Mouse (Mus musculus) neural tube, embryonic 12.5 days (tissue): Measurements from ENCODE around the gene Lrrc10b. TPM values are rescaled to one million over a fixed set of nuclear protein-coding genes. Genes with fewer than 3 reads are reported as not detected.
A peak's percentile ranks its signal among the peaks of the same experiment; 100 is the strongest.

Source experiments
- ATAC-seq: fragments of 200-750 bp; cut with Nextera tagmentation; 2 replicates; pipeline ENCODE4 v1.8.0; 2017; ENCODE audit warnings: low read depth, mild to moderate bottlenecking, moderate TSS enrichment, moderate library complexity; ENCODE audit not compliant: low FRiP score
- H3K27ac ChIP-seq: fragments of 300-500 bp; sonication (generic); 2 replicates; pipeline ENCODE4 v1.5.1; 2016
- H3K27me3 ChIP-seq: fragments of 300-500 bp; sonication (generic); replicated peaks from 2 replicates; pipeline ENCODE4 v1.6.1; 2016; ENCODE audit warnings: mild to moderate bottlenecking
- H3K36me3 ChIP-seq: fragments of 300-500 bp; sonication (generic); 2 replicates; pipeline ENCODE4 v1.6.1; 2016; ENCODE audit warnings: mild to moderate bottlenecking
- H3K4me1 ChIP-seq: fragments of 300-500 bp; sonication (generic); 2 replicates; pipeline ENCODE4 v1.6.1; 2016
- H3K4me2 ChIP-seq: fragments of 300-500 bp; sonication (generic); replicated peaks from 2 replicates; pipeline ENCODE4 v1.6.1; 2016; ENCODE audit warnings: mild to moderate bottlenecking
- H3K4me3 ChIP-seq: fragments of 300-500 bp; sonication (generic); 2 replicates; pipeline ENCODE4 v1.5.1; 2016
- H3K9ac ChIP-seq: fragments of 300-500 bp; sonication (generic); 2 replicates; pipeline ENCODE4 v1.6.1; 2016; ENCODE audit warnings: mild to moderate bottlenecking
- H3K9me3 ChIP-seq: fragments of 300-500 bp; sonication (generic); 2 replicates; pipeline ENCODE4 v1.6.1; 2016; ENCODE audit warnings: mild to moderate bottlenecking
- WGBS: fragments of 180-500 bp; shearing (Covaris S2); methylation state at CpG from one replicate; pipeline ENCODE4 v1.1.7; 2016; 5-methylcytosine and 5-hydroxymethylcytosine counted together
- polyA plus RNA-seq: library from polyadenylated mRNA; unstranded; fragments of >200 nt; fragmentation: Nextera tagmentation; extraction: Ambion mirVana; gene quantifications from 2 replicates; pipeline ENCODE4 v1.2.1, GENCODE M21; 2016

Lrrc10b gene
- polyA plus RNA-seq, 1 experiment from 2014 or later, result 0.61 TPM

DNA sequence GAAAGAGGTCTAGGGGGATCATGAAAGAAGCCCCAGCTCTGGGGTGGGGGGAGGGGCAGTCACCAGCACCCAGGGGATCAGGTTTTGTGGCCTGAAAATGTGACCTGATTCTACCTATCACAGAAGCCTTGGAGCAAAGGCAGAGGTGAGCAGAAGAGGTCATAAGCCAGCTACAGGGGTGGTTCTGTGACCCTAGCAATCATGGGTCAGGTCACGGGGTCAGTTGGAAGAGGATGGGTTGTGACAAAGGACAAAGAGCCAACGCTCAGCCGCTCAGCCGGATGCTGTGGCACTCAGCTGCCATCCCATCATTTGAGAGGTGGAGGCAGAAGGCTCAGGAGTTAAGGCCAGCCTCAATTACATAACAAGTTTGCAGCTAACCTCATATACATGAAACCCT is 7.2 kb upstream of the Lrrc10b start:
- H3K27me3 ChIP-seq, result peaks cover 30% of the 10 kb centered on the region
- no peak overlapping the region for H3K9ac ChIP-seq
- no peak overlapping the region for H3K4me2 ChIP-seq
- no peaks in the 10 kb centered on the region for H3K9me3 ChIP-seq
- H3K27ac ChIP-seq, result no peak overlapping the region
- no peak for ATAC-seq
- no peaks in the 10 kb centered on the region for H3K36me3 ChIP-seq
- 0 out of 2 replicates have a peak, but pooled peaks cover 4% of the 10 kb centered on the region for H3K4me1 ChIP-seq
- 10% methylated on average over 4 of the region's 4 CpGs for WGBS
- no peak overlapping the region for H3K4me3 ChIP-seq

DNA sequence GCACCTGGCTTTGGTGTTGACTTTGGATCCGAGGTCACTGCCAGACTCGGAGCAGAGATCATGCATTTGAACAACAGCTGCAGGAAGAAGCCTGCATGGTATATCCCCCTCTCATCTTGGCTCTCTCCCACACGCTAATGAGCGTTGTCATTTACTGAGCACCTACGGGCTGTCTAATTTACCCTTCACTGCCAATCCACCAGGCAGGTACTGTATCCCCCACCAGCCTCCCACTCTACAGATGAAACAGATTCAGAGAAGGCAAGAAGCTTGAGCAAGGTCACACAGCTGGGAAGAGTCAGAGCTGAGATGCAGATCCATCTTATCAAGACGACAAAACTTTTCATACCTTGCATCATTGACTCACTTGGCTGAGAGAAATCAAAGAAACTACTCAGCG is 4.3 kb upstream of the Lrrc10b start:
- no peaks in the 10 kb centered on the region for H3K9me3 ChIP-seq
- peaks cover 21% of the 10 kb centered on the region for H3K4me1 ChIP-seq
- WGBS, result 49% methylated on average over 7 of the region's 7 CpGs
- no peak overlapping the region for H3K4me2 ChIP-seq
- H3K27me3 ChIP-seq, result peaks cover 56% of the 10 kb centered on the region
- no peak overlapping the region for H3K9ac ChIP-seq
- H3K27ac ChIP-seq, result no peak overlapping the region
- no peaks in the 10 kb centered on the region for H3K36me3 ChIP-seq
- ATAC-seq, result no peak
- H3K4me3 ChIP-seq, result no peak overlapping the region

DNA sequence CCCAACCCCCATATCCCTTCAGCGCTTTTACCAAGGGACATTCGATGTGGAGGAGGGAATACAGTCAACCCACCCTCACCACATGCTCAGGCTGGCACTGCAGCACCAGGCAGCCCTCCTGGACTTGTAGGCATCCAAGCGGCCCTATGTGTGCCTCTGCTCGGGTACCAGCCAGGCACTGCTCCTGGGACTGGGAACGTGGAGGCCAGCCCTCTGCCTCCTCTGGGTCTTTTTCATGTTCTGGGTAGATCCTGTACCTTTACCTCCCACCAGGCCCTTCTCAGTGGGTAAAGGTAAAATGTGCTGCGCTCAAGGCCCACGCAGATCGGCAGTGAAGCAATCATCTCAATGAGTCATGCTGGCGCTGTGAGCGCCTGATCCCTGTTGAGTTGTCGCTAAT is 2.6 kb upstream of the Lrrc10b start:
- Histone ChIP-seq H3K27me3 (peaks cover 73% of the 10 kb centered on the region), H3K27ac (no peak overlapping the region), H3K4me1 (peaks cover 27% of the 10 kb centered on the region), H3K4me2 (no peak overlapping the region), H3K36me3 (no peaks in the 10 kb centered on the region), H3K9ac (no peak overlapping the region), H3K4me3 (no peak overlapping the region), H3K9me3 (no peaks in the 10 kb centered on the region)
- WGBS, result 43% methylated on average over 11 of the region's 11 CpGs
- no peak for ATAC-seq

DNA sequence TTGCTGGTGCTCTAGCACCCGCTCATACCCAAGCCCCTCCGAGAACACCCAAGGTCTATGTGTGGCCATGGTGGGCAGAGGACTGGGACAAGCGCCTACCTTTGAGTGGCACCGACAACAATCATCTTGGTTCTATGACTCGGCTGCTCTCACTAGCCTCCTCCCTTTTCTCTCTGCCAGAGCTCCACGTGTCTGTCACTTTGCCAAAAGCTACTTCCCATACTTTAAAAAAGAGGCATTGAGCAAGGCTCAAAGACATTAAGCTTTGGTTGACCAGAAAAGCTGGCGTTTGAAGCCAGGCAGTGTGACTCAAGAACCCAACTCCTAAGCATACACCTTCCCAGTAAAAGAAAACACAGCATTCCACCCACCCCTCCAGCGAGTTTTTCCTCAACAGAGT is 823 bp upstream of the Lrrc10b start:
- Histone ChIP-seq H3K36me3 (no peaks in the 10 kb centered on the region), H3K9ac (no peak overlapping the region), H3K27ac (no peak overlapping the region), H3K4me3 (peak overlapping the region; percentile 48; the same call in 1 of the 2 replicates), H3K4me2 (peak overlapping the region; percentile 93), H3K9me3 (no peaks in the 10 kb centered on the region), H3K27me3 (peaks cover 73% of the 10 kb centered on the region), H3K4me1 (peaks cover 27% of the 10 kb centered on the region)
- peak; percentile 23; the same call in 1 of the 2 replicates for ATAC-seq
- 32% methylated on average over 8 of the region's 8 CpGs for WGBS

DNA sequence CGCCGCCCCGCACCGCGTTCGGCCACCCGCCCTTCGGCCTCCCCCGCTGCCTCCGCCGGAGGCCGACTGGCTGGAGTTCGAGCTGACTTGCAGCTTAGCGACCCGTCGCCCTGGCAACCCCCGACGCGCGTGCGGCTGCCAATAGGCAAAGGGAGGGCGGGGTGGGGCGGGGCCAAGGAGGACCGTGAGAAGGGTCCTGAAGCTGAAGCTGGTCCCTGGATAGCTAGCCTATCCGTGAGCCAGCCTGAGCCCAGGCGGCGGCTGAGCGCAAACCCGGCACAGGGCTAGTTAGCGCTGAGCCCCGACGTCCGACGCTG is 169 bp upstream of the Lrrc10b start:
- Histone ChIP-seq H3K36me3 (no peaks in the 10 kb centered on the region), H3K27ac (no peak overlapping the region), H3K4me3 (peak overlapping the region; percentile 48), H3K27me3 (peaks cover 73% of the 10 kb centered on the region), H3K4me2 (peak overlapping the region; percentile 93), H3K9ac (peak overlapping the region; percentile 52), H3K9me3 (no peaks in the 10 kb centered on the region), H3K4me1 (peaks cover 27% of the 10 kb centered on the region)
- ATAC-seq, result peak; percentile 94
- 1% methylated on average over 33 of the region's 34 CpGs for WGBS

DNA sequence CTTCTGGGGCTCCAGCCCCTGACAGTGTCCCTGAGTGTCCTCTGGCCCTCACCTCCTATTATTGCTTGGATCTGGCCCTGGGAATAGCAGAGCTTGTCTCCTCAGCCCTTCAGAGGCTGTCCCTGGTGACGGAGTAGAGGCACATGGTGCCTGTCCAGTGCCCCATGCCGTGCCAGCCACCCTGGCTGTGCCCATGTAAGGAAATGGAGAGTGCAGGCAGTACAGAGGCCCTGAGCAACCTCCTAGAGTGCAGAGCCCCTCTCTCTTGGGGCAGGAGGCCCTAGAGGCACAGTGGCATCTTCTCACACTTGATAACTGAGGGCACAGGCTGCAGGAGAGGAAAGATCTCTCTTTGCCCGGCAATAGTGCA is 1.9 kb downstream of the Lrrc10b start:
- Histone ChIP-seq H3K4me2 (no peak overlapping the region), H3K36me3 (no peaks in the 10 kb centered on the region), H3K9me3 (no peaks in the 10 kb centered on the region), H3K27me3 (peaks cover 57% of the 10 kb centered on the region), H3K4me1 (peaks cover 27% of the 10 kb centered on the region), H3K9ac (no peak overlapping the region), H3K27ac (no peak overlapping the region), H3K4me3 (no peak overlapping the region)
- 87% methylated on average over 3 of the region's 3 CpGs for whole genome bisulfite sequencing
- ATAC-seq, result no peak

DNA sequence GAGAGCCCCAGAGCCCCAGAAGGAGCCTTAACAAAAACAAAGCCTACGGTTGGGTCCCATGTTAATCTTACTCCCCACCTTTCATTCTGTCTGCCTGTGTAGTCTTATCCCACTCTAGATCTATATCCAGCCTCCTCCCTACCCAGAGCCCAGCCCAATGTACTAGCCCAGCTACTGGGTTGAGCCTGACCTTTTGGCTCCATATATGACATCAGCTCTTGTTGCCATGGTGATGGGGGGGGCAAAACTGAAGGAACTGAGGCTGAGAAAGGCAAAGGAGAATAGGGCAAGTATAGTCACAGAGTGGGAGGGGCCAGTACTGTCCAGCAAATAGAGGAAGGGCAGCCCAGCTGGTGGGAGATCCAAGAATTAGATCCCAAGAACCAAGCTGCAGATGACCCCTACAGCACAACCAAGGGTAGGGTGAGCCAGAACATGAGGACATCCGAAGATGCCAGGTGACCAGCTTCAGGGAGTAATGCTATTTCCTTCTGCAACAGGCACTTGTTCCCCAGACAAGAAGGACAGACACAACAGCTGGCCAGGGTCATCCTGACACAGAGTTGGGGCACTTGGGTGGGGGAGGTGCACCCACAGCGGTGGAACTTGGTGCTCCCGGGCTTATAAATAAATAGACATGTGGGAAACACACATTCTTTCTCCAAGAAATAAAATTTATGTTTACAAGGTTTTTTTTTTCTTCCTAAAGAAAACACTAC is 2.4 kb downstream of the Lrrc10b start:
- Histone ChIP-seq H3K36me3 (no peaks in the 10 kb centered on the region), H3K4me3 (no peak overlapping the region), H3K4me1 (peaks cover 24% of the 10 kb centered on the region), H3K27ac (no peak overlapping the region), H3K9ac (no peak overlapping the region), H3K4me2 (no peak overlapping the region), H3K9me3 (no peaks in the 10 kb centered on the region), H3K27me3 (peaks cover 52% of the 10 kb centered on the region)
- no peak for ATAC-seq
- WGBS, result 72% methylated on average over 4 of the region's 4 CpGs

DNA sequence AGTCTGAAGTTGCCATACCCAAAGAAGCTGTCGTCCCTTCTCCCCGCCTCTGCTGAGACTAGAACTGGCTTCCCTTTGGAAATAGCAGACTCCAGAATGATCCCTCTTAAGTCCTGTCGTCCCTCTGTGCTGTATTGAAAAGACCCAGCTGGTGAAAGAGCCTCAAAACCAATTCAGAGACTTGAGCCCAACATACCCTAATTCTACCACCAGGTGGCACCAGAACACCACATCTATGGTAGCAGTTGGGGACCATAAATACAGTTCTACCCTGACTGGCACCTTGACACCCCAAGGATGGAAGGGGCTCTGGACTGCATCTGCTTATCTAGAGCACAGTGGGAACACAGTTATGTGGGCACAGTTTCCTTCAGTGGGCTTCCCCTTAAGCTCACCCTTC is 7.6 kb downstream of the Lrrc10b start:
- ATAC-seq, result peak; percentile 68; the same call in 1 of the 2 replicates
- Histone ChIP-seq H3K27me3 (peaks cover 3% of the 10 kb centered on the region; the same call in 1 of the 2 replicates), H3K27ac (no peak overlapping the region), H3K4me1 (no peaks in the 10 kb centered on the region), H3K9ac (no peak overlapping the region), H3K4me3 (no peak overlapping the region), H3K36me3 (peaks cover 9% of the 10 kb centered on the region; the same call in 1 of the 2 replicates), H3K4me2 (no peak overlapping the region), H3K9me3 (no peaks in the 10 kb centered on the region)
- WGBS, result 16% methylated on average over 3 of the region's 3 CpGs

DNA sequence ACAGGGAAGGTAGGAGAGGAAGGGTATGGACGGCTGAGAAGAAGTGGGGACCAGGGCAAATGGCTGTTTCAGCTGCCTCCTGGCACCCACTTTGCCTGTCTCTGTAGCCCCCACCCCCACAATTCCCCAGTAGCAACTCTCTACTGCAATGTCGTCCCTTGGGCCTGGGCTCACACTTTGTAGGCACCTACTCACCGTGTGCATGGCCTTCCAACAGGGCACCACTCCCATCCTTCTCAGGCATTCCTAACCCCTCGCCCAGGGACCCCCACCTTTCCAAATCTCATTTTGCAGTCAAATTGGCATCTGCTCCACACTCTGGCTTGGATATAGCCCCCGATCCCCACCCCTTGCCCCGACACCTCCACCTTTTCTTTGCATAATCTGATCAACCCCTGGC is 8.1 kb downstream of the Lrrc10b start:
- ATAC-seq, result peak; percentile 41; the same call in 1 of the 2 replicates

DNA sequence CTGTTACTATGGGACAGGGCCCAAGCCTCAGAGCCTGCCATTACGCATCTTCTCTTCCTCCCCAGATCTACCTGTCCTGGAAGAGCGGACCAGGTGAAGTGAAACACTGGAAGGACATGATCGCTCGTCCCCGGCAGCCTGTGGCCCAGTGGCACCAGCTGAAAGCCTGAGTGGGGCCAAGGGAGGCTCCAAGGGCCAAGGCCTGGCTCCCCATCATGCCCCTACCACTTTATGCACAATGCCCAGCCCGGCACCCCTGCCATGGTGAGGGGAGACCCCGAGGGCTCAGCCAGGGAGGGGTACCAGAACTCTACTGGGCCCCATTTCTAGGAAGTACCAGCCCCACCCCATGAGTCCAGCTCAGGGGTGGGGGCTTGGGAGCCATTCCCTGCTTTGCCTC is 9.0 kb downstream of the Lrrc10b start:
- no peaks in the 10 kb centered on the region for H3K27me3 ChIP-seq
- H3K36me3 ChIP-seq, result peaks cover 9% of the 10 kb centered on the region
- no peak overlapping the region for H3K4me3 ChIP-seq
- no peaks in the 10 kb centered on the region for H3K4me1 ChIP-seq
- H3K4me2 ChIP-seq, result no peak overlapping the region
- H3K9ac ChIP-seq, result no peak overlapping the region
- 91% methylated on average over 7 of the region's 7 CpGs for WGBS
- no peak for ATAC-seq
- no peak overlapping the region for H3K27ac ChIP-seq
- no peaks in the 10 kb centered on the region for H3K9me3 ChIP-seq

More for the DNA sequence above, 8.1 kb downstream of the Lrrc10b start:
- Histone ChIP-seq H3K9me3 (no peaks in the 10 kb centered on the region), H3K4me1 (no peaks in the 10 kb centered on the region), H3K4me2 (no peak overlapping the region), H3K9ac (no peak overlapping the region), H3K27me3 (no peaks in the 10 kb centered on the region), H3K27ac (no peak overlapping the region), H3K36me3 (peaks cover 9% of the 10 kb centered on the region), H3K4me3 (no peak overlapping the region)
- 75% methylated on average over 6 of the region's 6 CpGs for WGBS

DNA sequence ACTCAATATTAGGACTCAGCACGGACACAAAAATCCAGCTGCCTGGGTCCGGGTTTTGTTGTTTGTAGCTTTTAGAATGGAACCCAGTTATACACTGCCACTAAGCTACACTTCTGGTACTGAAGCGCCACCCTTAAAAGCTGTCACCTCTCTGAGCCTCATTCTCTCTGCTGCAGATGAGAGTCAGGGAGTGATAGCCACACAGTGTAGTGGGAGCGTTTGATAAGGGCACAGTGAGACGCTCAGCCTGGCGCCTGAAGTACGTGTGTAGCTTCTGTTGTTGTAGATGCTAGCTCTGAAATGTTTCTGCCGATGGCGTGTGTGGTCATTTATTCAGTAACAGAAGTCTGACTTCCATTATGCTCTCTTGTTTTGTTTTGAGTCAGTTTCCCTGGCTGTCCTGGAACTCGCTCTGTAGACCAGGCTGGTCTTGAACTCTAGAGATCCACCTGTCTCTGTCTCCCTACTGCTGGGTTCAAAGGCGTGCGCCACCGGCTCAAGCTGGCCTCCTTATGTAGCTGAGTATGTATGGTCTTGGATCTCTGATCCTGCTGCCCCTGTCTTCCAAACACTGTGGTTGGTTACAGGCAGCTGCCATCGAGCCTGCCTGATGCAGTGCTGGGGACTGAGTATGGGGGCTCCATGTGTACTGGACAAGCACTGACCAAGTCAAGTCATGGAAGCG is 12.4 kb downstream of the Lrrc10b start:
- H3K9me3 ChIP-seq, result no peaks in the 10 kb centered on the region
- no peak overlapping the region for H3K4me3 ChIP-seq
- H3K4me1 ChIP-seq, result no peaks in the 10 kb centered on the region
- no peaks in the 10 kb centered on the region for H3K27me3 ChIP-seq
- 93% methylated on average over 15 of the region's 15 CpGs for WGBS
- no peak overlapping the region for H3K9ac ChIP-seq
- peaks cover 9% of the 10 kb centered on the region for H3K36me3 ChIP-seq
- H3K4me2 ChIP-seq, result no peak overlapping the region
- no peak for ATAC-seq
- no peak overlapping the region for H3K27ac ChIP-seq

DNA sequence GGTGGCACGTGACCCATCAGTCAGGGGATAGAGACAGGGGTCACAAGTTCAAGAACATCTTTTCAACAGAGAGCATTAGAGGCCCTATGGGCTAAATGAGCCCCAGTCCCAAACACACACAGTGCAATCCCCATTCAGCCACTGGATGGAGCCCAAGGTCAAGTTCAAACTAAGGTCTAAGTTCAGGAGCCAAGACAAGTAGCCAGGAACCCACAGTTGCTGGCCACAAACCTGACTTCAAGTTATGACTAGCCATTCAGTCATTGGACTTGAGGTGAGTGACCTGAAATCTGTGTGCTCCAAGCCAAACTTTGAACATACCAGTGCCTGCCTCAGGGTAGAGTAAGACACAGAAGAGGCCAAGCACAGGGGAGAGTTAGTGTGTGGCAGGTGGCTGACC is 19.8 kb downstream of the Lrrc10b start:
- Histone ChIP-seq H3K36me3 (0 out of 2 replicates have a peak, but pooled peaks cover 2% of the 10 kb centered on the region), H3K4me3 (no peak overlapping the region), H3K4me1 (no peaks in the 10 kb centered on the region), H3K9ac (no peak overlapping the region), H3K9me3 (no peaks in the 10 kb centered on the region), H3K27ac (no peak overlapping the region), H3K4me2 (no peak overlapping the region), H3K27me3 (peaks cover 3% of the 10 kb centered on the region; the same call in 1 of the 2 replicates)
- ATAC-seq, result no peak
- 74% methylated on average over 1 of the region's 1 CpGs for WGBS
